ENCODE assay signal across 27 mouse cellular contexts in genomic region chr4:98358034-98358809, GRCm38 (mm10). TPM values are rescaled to one million over a fixed set of nuclear protein-coding genes. Genes with fewer than 3 reads are reported as not detected.
DNase-seq lines count a peak whose midpoint lies in the region; ATAC-seq and TF ChIP-seq lines count a peak whose summit lies in the region.
"Had no signal": no experiment of that assay in that cellular context is flagged by ENCODE, and none has a peak within 500 bp of the region (broad histone marks: within the 10 kb centered on the region; RNA-seq: fewer than 3 reads in every experiment).

No protein-coding gene starts in this region.

- H3K4me3 ChIP-seq in midbrain, embryonic 11.5 days (ENCODE audit: low read depth, low read length) = no peak overlapping the region
- no peak overlapping the region for H3K4me3 ChIP-seq in midbrain, postnatal 0 days (ENCODE audit: low read depth, low read length)
- no peak overlapping the region for H3K4me3 ChIP-seq in intestine, embryonic 15.5 days (replicated peaks)
- no peak overlapping the region for H3K4me3 ChIP-seq in intestine, postnatal 0 days (ENCODE audit: low read depth, low read length)
- H3K4me3 ChIP-seq: embryonic facial prominence, embryonic 13.5 days; embryonic facial prominence, embryonic 15.5 days; erythroblast, embryonic 14.5 days; forebrain, embryonic 10.5 days; forebrain, embryonic 12.5 days had no signal

- H3K9me3 ChIP-seq in midbrain, embryonic 11.5 days (ENCODE audit: control insufficient read depth, low read length) = no peaks in the 10 kb centered on the region
- no peaks in the 10 kb centered on the region for H3K9me3 ChIP-seq in midbrain, postnatal 0 days (ENCODE audit: low read length)
- no peaks in the 10 kb centered on the region for H3K9me3 ChIP-seq in intestine, embryonic 15.5 days
- H3K9me3 ChIP-seq in intestine, postnatal 0 days (ENCODE audit: control insufficient read depth) = no peaks in the 10 kb centered on the region
- H3K9me3 ChIP-seq: embryonic facial prominence, embryonic 13.5 days; embryonic facial prominence, embryonic 15.5 days; forebrain, embryonic 10.5 days; forebrain, embryonic 12.5 days had no signal

- ATAC-seq in midbrain, embryonic 11.5 days (ENCODE audit: low FRiP score) = no peak
- ATAC-seq in midbrain, postnatal 0 days (ENCODE audit: low FRiP score) = no peak
- peak; percentile 87 for ATAC-seq in intestine, embryonic 15.5 days
- ATAC-seq in intestine, postnatal 0 days = peak; percentile 72; the same call in 1 of the 2 replicates
- no peak for ATAC-seq in granulocyte monocyte progenitor cell, adult 5-6 weeks (replicated peaks; ENCODE audit: poor library complexity, severe bottlenecking)
- ATAC-seq: CD4-positive, CD25-positive, alpha-beta regulatory T cell, adult 4 months; forebrain, embryonic 14.5 days had no signal

- DNase-seq in midbrain, embryonic 11.5 days (ENCODE audit: low spot score, missing footprints) = peak; percentile 14
- no peak for DNase-seq in midbrain, postnatal 0 days (ENCODE audit: low spot score)
- no peak for DNase-seq in gastrocnemius, postnatal 14 days
- no peak for DNase-seq in testis, postnatal 10 days (ENCODE audit: low spot score)
- DNase-seq: adrenal gland, adult 2 months; adrenal gland, postnatal 10 days; adrenal gland, postnatal 25 days; B cell, adult 2 months; cerebellum, adult 11 months; cerebellum, adult 18-20 months; cerebellum, adult 8-10 months; cerebellum, adult 9-11 months; cerebellum, postnatal 14 days; cerebellum, postnatal 36 days; embryo, embryonic 11 days had no signal

- H3K36me3 ChIP-seq in midbrain, embryonic 11.5 days (ENCODE audit: control insufficient read depth, insufficient read depth, low read length) = peaks cover 9% of the 10 kb centered on the region; the same call in 1 of the 2 replicates
- H3K36me3 ChIP-seq in midbrain, postnatal 0 days (ENCODE audit: insufficient read depth, low read length) = peaks cover 12% of the 10 kb centered on the region
- peaks cover 15% of the 10 kb centered on the region; the same call in 1 of the 2 replicates for H3K36me3 ChIP-seq in intestine, embryonic 15.5 days
- H3K36me3 ChIP-seq in intestine, postnatal 0 days (ENCODE audit: control insufficient read depth, insufficient read depth) = peaks cover 23% of the 10 kb centered on the region

- no peaks in the 10 kb centered on the region for H3K27me3 ChIP-seq in midbrain, embryonic 11.5 days (ENCODE audit: control insufficient read depth, insufficient read depth, low read length)
- H3K27me3 ChIP-seq in midbrain, postnatal 0 days (ENCODE audit: insufficient read depth, low read length) = no peaks in the 10 kb centered on the region
- no peaks in the 10 kb centered on the region for H3K27me3 ChIP-seq in intestine, embryonic 15.5 days (replicated peaks)
- H3K27me3 ChIP-seq in intestine, postnatal 0 days (replicated peaks; ENCODE audit: control insufficient read depth, insufficient read depth, low read length) = no peaks in the 10 kb centered on the region
- H3K27me3 ChIP-seq: CH12.LX; embryonic facial prominence, embryonic 13.5 days; embryonic facial prominence, embryonic 15.5 days; forebrain, embryonic 12.5 days had no signal

- no peaks in the 10 kb centered on the region for H3K4me1 ChIP-seq in midbrain, embryonic 11.5 days (ENCODE audit: control insufficient read depth, insufficient read depth, low read length)
- H3K4me1 ChIP-seq in midbrain, postnatal 0 days (ENCODE audit: insufficient read depth, low read length) = no peaks in the 10 kb centered on the region
- H3K4me1 ChIP-seq in intestine, embryonic 15.5 days (replicated peaks) = no peaks in the 10 kb centered on the region
- no peaks in the 10 kb centered on the region for H3K4me1 ChIP-seq in intestine, postnatal 0 days (replicated peaks; ENCODE audit: control insufficient read depth, insufficient read depth, low read length)
- H3K4me1 ChIP-seq: embryonic facial prominence, embryonic 13.5 days; embryonic facial prominence, embryonic 15.5 days; forebrain, embryonic 10.5 days; forebrain, embryonic 12.5 days had no signal

- WGBS in midbrain, embryonic 11.5 days = 94% methylated on average over 9 of the region's 9 CpGs
- WGBS in midbrain, postnatal 0 days = 98% methylated on average over 9 of the region's 9 CpGs
- WGBS in intestine, embryonic 15.5 days = 79% methylated on average over 9 of the region's 9 CpGs
- WGBS in intestine, postnatal 0 days = 68% methylated on average over 9 of the region's 9 CpGs

- TF ChIP-seq CTCF in midbrain, postnatal 0 days (IDR thresholded peaks at IDR 0.05) = no peak
- TF ChIP-seq CTCF in intestine, postnatal 0 days (IDR thresholded peaks at IDR 0.05; ENCODE audit: low read depth) = peak; percentile 23

- H3K27ac ChIP-seq in midbrain, embryonic 11.5 days (ENCODE audit: low read depth, low read length) = no peak overlapping the region
- H3K27ac ChIP-seq in midbrain, postnatal 0 days (ENCODE audit: low read depth, low read length) = no peak overlapping the region
- no peak overlapping the region for H3K27ac ChIP-seq in intestine, embryonic 15.5 days
- H3K27ac ChIP-seq in intestine, postnatal 0 days (ENCODE audit: low read depth, low read length) = no peak overlapping the region
- H3K27ac ChIP-seq: embryonic facial prominence, embryonic 13.5 days; embryonic facial prominence, embryonic 15.5 days; forebrain, embryonic 10.5 days; forebrain, embryonic 12.5 days had no signal

- H3K9ac ChIP-seq in midbrain, embryonic 11.5 days (ENCODE audit: low read length) = no peak overlapping the region
- no peak overlapping the region for H3K9ac ChIP-seq in midbrain, postnatal 0 days (replicated peaks; ENCODE audit: low read length, poor library complexity, severe bottlenecking)
- H3K9ac ChIP-seq in intestine, embryonic 15.5 days = no peak overlapping the region
- no peak overlapping the region for H3K9ac ChIP-seq in intestine, postnatal 0 days (ENCODE audit: low read depth, low read length)
- H3K9ac ChIP-seq: embryonic facial prominence, embryonic 13.5 days; embryonic facial prominence, embryonic 15.5 days; forebrain, embryonic 12.5 days had no signal

- intact Hi-C loops in gastrocnemius, postnatal 14 days (cut with DNase I; ENCODE audit: low total_unique reads) = no loop called here

- no peak overlapping the region for H3K4me2 ChIP-seq in midbrain, embryonic 11.5 days
- H3K4me2 ChIP-seq in midbrain, postnatal 0 days (ENCODE audit: low read depth, low read length, poor library complexity, severe bottlenecking) = no peak overlapping the region
- H3K4me2 ChIP-seq in intestine, embryonic 15.5 days (replicated peaks) = no peak overlapping the region
- H3K4me2 ChIP-seq in intestine, postnatal 0 days (replicated peaks; ENCODE audit: low read depth) = no peak overlapping the region
- H3K4me2 ChIP-seq: embryonic facial prominence, embryonic 13.5 days; embryonic facial prominence, embryonic 15.5 days; forebrain, embryonic 12.5 days had no signal

RNA-seq across cellular contexts. Expression of gene Tm2d1, which starts 24.9 kb away (rescaled TPM):
- 98.4 and 106 TPM in 2 replicates for polyA plus RNA-seq in midbrain, embryonic 11.5 days (2014; fragmentation: Nextera tagmentation; extraction: Ambion mirVana)
- total RNA-seq in midbrain, postnatal 0 days (2014; rRNA removed) = 61.1 and 68.4 TPM in 2 replicates
- polyA plus RNA-seq in midbrain, postnatal 0 days (2015; fragmentation: Nextera tagmentation; extraction: Ambion mirVana) = 159 and 170 TPM in 2 replicates
- 87.3 and 101 TPM in 2 replicates for polyA plus RNA-seq in intestine, embryonic 15.5 days (2015; fragmentation: Nextera tagmentation; extraction: Ambion mirVana)
- polyA plus RNA-seq in intestine, postnatal 0 days (2015; fragmentation: Nextera tagmentation; extraction: Ambion mirVana) = 106 and 113 TPM in 2 replicates
- 10 to 100 TPM; 24.6 to 27.1 TPM for total RNA-seq in gastrocnemius, postnatal 14 days (2021)
- 24.6 and 29.3 TPM in 2 replicates for total RNA-seq in granulocyte monocyte progenitor cell, adult 5-6 weeks (2014; fragmentation: Nextera tagmentation)
- total RNA-seq in granulocyte monocyte progenitor cell, adult 5-6 weeks (2017) = 14.1 and 18.5 TPM in 2 replicates

RNA-seq across cellular contexts. Expression of gene Patj, which starts 37.4 kb away (rescaled TPM):
- 7.3 and 7.4 TPM in 2 replicates for polyA plus RNA-seq in midbrain, embryonic 11.5 days (2014; fragmentation: Nextera tagmentation; extraction: Ambion mirVana)
- total RNA-seq in midbrain, postnatal 0 days (2014; rRNA removed) = 16.9 and 74.8 TPM in 2 replicates
- 6.9 and 7.7 TPM in 2 replicates for polyA plus RNA-seq in midbrain, postnatal 0 days (2015; fragmentation: Nextera tagmentation; extraction: Ambion mirVana)
- polyA plus RNA-seq in intestine, embryonic 15.5 days (2015; fragmentation: Nextera tagmentation; extraction: Ambion mirVana) = 21.1 and 22.4 TPM in 2 replicates
- polyA plus RNA-seq in intestine, postnatal 0 days (2015; fragmentation: Nextera tagmentation; extraction: Ambion mirVana) = 12.9 and 20.9 TPM in 2 replicates
- 1 to 10 TPM; 1.9 to 2.7 TPM for total RNA-seq in gastrocnemius, postnatal 14 days (2021)
- total RNA-seq in granulocyte monocyte progenitor cell, adult 5-6 weeks (2014; fragmentation: Nextera tagmentation) = 3.7 TPM in 1 of 2 replicates, not detected in the other
- 0.69 and 4.7 TPM in 2 replicates for total RNA-seq in granulocyte monocyte progenitor cell, adult 5-6 weeks (2017)
- polyA plus RNA-seq: erythroblast, embryonic 14.5 days; G1E had no signal

Comparison
In these comparisons a context has a peak if more than half of its experiments do, and no peak if none do; other contexts are left out.
1. ATAC-seq: peak in intestine, embryonic 15.5 days (single experiment) and intestine, postnatal 0 days (single experiment); none in midbrain, embryonic 11.5 days (single experiment), midbrain, postnatal 0 days (single experiment) and granulocyte monocyte progenitor cell, adult 5-6 weeks (single experiment).